Mouse (Mus musculus) liver, embryonic 11.5 days (tissue): ENCODE results near the gene Gm21983. TPM values are rescaled to one million over a fixed set of nuclear protein-coding genes. Genes with fewer than 3 reads are reported as not detected.

ENCODE experiments used
- ATAC-seq: fragments of 200-750 bp; cut with Nextera tagmentation; replicated peaks from 2 replicates; pipeline ENCODE4 v1.8.0; 2017; ENCODE audit warnings: moderate number of reproducible peaks, mild to moderate bottlenecking, moderate TSS enrichment, moderate library complexity; ENCODE audit not compliant: low FRiP score
- DNase-seq: peaks from one replicate; pipeline ENCODE4 v3.0.0-alpha.2; 2017; ENCODE audit warnings: low spot score
- H3K27ac ChIP-seq: fragments of 300-500 bp; sonication (generic); 2 replicates; pipeline ENCODE4 v1.5.1; 2014; ENCODE audit warnings: mild to moderate bottlenecking, low read depth, low read length, control low read depth
- H3K27me3 ChIP-seq: fragments of 300-500 bp; sonication (generic); replicated peaks from 2 replicates; pipeline ENCODE4 v1.6.1; 2014; ENCODE audit warnings: low read length, mixed read lengths; ENCODE audit not compliant: control insufficient read depth, insufficient read depth
- H3K36me3 ChIP-seq: fragments of 300-500 bp; sonication (generic); 2 replicates; pipeline ENCODE4 v1.6.1; 2014; ENCODE audit warnings: mild to moderate bottlenecking, low read length, moderate library complexity, mixed read lengths; ENCODE audit not compliant: control insufficient read depth, insufficient read depth
- H3K4me1 ChIP-seq: fragments of 300-500 bp; sonication (generic); replicated peaks from 2 replicates; pipeline ENCODE4 v1.6.1; 2014; ENCODE audit warnings: low read length, mixed read lengths; ENCODE audit not compliant: control insufficient read depth, insufficient read depth
- H3K4me2 ChIP-seq: fragments of 300-500 bp; sonication (generic); 2 replicates; pipeline ENCODE4 v1.6.1; 2014; ENCODE audit warnings: mild to moderate bottlenecking, control low read depth, moderate library complexity
- H3K4me3 ChIP-seq: fragments of 300-500 bp; sonication (generic); 2 replicates; pipeline ENCODE4 v1.5.1; 2014; ENCODE audit warnings: low read depth, low read length, control low read depth
- H3K9ac ChIP-seq: fragments of 300-500 bp; sonication (generic); 2 replicates; pipeline ENCODE4 v1.6.1; 2014; ENCODE audit warnings: low read depth, low read length, control low read depth
- H3K9me3 ChIP-seq: fragments of 300-500 bp; sonication (generic); 2 replicates; pipeline ENCODE4 v1.6.1; 2016; ENCODE audit warnings: low read length, inconsistent platforms, mixed read lengths; ENCODE audit not compliant: control insufficient read depth
- WGBS: fragments of 180-500 bp; shearing (Covaris S2); extraction: QIAGEN DNeasy Blood & Tissue Kit; methylation state at CpG from one replicate; pipeline ENCODE4 v1.1.7; 2014; 5-methylcytosine and 5-hydroxymethylcytosine counted together
- polyA plus RNA-seq: library from polyadenylated mRNA; unstranded; fragments of >200 nt; fragmentation: Nextera tagmentation; extraction: Ambion mirVana; gene quantifications from 2 replicates; pipeline ENCODE4 v1.2.1, GENCODE M21; 2014

The Gm21983 gene
- polyA plus RNA-seq, 1 experiment from 2014 or later = not detected

- 69% methylated on average over 11 of the region's 11 CpGs for WGBS
- no peak overlapping the region for H3K4me2 ChIP-seq
- H3K9me3 ChIP-seq = no peaks in the 10 kb centered on the region
- DNase-seq (no peak), ATAC-seq (peak; percentile 48)
- peaks cover 3% of the 10 kb centered on the region; the same call in 1 of the 2 replicates for H3K36me3 ChIP-seq
- H3K4me1 ChIP-seq = peaks cover 25% of the 10 kb centered on the region
- no peaks in the 10 kb centered on the region for H3K27me3 ChIP-seq
- H3K9ac ChIP-seq = no peak overlapping the region
- no peak overlapping the region for H3K4me3 ChIP-seq
- H3K27ac ChIP-seq = no peak overlapping the region
Observed at GRCm38 (mm10) chr7:27219937-27220336, 39.1 kb upstream of the Gm21983 start.

DNA sequence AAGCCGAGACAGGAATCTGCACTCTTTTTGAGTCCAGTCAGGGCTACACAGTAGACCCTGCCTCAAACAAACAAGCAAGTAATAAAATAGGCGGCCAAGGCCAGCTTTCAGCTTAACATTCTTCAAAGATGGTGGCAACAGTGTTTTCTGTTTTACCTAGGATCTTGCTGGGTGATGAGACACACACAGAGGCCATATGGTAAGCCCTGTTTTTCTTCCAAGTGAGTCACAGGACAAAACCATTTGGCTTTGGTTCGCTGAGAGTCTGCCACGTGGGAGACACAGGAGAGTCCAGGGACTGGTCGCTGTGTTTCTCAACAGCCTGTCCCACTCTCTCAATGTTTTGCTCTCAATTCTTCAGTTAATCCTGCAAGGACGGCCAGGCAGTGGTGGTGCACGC is 37.7 kb upstream of the Gm21983 start:
- H3K4me3 ChIP-seq = no peak overlapping the region
- no peak overlapping the region for H3K9ac ChIP-seq
- H3K9me3 ChIP-seq = no peaks in the 10 kb centered on the region
- ATAC-seq (no peak), DNase-seq (no peak)
- peaks cover 3% of the 10 kb centered on the region; the same call in 1 of the 2 replicates for H3K36me3 ChIP-seq
- no peaks in the 10 kb centered on the region for H3K27me3 ChIP-seq
- H3K27ac ChIP-seq = no peak overlapping the region
- 83% methylated on average over 7 of the region's 7 CpGs for WGBS
- H3K4me1 ChIP-seq = peaks cover 19% of the 10 kb centered on the region
- no peak overlapping the region for H3K4me2 ChIP-seq

- H3K4me1 ChIP-seq = no peaks in the 10 kb centered on the region
- ATAC-seq (no peak), DNase-seq (no peak)
- H3K4me3 ChIP-seq = no peak overlapping the region
- no peak overlapping the region for H3K9ac ChIP-seq
- peaks cover 16% of the 10 kb centered on the region; the same call in 1 of the 2 replicates for H3K36me3 ChIP-seq
- H3K4me2 ChIP-seq = no peak overlapping the region
- no peaks in the 10 kb centered on the region for H3K9me3 ChIP-seq
- H3K27ac ChIP-seq = no peak overlapping the region
- WGBS = 83% methylated on average over 2 of the region's 2 CpGs
- H3K27me3 ChIP-seq = no peaks in the 10 kb centered on the region
Observed at GRCm38 (mm10) chr7:27212626-27213025, 31.7 kb upstream of the Gm21983 start.

DNA sequence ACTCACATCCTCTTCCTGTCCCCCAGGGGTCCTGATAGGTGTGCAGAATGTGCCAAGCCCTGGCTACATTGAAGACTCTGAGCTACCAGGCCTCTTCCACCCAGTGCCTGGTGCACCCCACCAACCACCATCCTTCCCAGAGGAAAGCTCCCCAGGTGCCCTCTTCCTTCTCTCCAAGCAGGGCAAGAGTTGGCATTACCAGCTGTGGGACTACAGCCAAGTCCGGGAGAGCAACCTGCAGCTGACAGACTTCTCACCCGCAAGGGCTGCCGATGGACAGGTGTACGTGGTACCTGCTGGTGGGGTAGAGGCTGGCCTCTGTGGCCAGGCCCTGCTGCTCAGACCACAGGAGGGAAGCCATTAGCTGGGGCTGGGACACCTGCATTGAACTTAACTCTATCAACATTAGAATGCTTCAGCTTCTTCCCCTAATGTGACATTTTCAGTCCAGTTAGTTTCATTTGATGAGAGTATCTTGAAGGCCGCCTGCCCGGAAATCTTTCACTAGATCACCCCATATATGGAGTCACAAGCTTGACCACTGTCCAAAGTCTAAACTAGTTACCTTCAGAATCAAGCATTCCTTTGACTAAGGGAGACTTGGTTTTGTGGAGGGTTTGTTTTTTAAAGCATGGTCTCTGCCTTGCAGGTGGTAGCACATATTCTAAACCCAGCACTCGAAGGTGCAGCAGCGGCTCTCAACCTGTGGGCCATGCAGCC is 23.0 kb upstream of the Gm21983 start:
- Histone ChIP-seq H3K9ac (no peak overlapping the region), H3K4me3 (no peak overlapping the region), H3K36me3 (0 out of 2 replicates have a peak, but pooled peaks cover 4% of the 10 kb centered on the region), H3K27ac (no peak overlapping the region), H3K4me2 (no peak overlapping the region), H3K9me3 (no peaks in the 10 kb centered on the region), H3K4me1 (no peaks in the 10 kb centered on the region), H3K27me3 (no peaks in the 10 kb centered on the region)
- ATAC-seq (no peak), DNase-seq (no peak)
- WGBS = 94% methylated on average over 8 of the region's 8 CpGs

- H3K4me2 ChIP-seq = no peak overlapping the region
- peaks cover 8% of the 10 kb centered on the region; the same call in 1 of the 2 replicates for H3K36me3 ChIP-seq
- H3K9ac ChIP-seq = no peak overlapping the region
- no peaks in the 10 kb centered on the region for H3K9me3 ChIP-seq
- no peak overlapping the region for H3K4me3 ChIP-seq
- WGBS = 96% methylated on average over 8 of the region's 8 CpGs
- no peak for DNase-seq
- no peaks in the 10 kb centered on the region for H3K27me3 ChIP-seq
- no peak overlapping the region for H3K27ac ChIP-seq
- ATAC-seq = no peak
- peaks cover 19% of the 10 kb centered on the region for H3K4me1 ChIP-seq
Observed at GRCm38 (mm10) chr7:27198779-27199178, 17.9 kb upstream of the Gm21983 start.

GRCm38 (mm10) chr7:27198355-27198754 is 17.5 kb upstream of the Gm21983 start:
- Histone ChIP-seq H3K4me2 (no peak overlapping the region), H3K9me3 (no peaks in the 10 kb centered on the region), H3K4me3 (no peak overlapping the region), H3K27me3 (no peaks in the 10 kb centered on the region), H3K27ac (no peak overlapping the region), H3K36me3 (peaks cover 9% of the 10 kb centered on the region; the same call in 1 of the 2 replicates), H3K4me1 (peaks cover 19% of the 10 kb centered on the region), H3K9ac (no peak overlapping the region)
- no peak for DNase-seq
- no peak for ATAC-seq

- 92% methylated on average over 8 of the region's 8 CpGs for WGBS
- no peak overlapping the region for H3K4me2 ChIP-seq
- H3K27ac ChIP-seq = no peak overlapping the region; the same call in 1 of the 2 replicates
- no peak overlapping the region; the same call in 1 of the 2 replicates for H3K9ac ChIP-seq
- no peaks in the 10 kb centered on the region for H3K27me3 ChIP-seq
- H3K9me3 ChIP-seq = no peaks in the 10 kb centered on the region
- H3K4me1 ChIP-seq = peaks cover 19% of the 10 kb centered on the region
- no peak overlapping the region for H3K4me3 ChIP-seq
- DNase-seq (no peak), ATAC-seq (no peak)
- H3K36me3 ChIP-seq = peaks cover 14% of the 10 kb centered on the region
Observed at GRCm38 (mm10) chr7:27197634-27198033, 16.7 kb upstream of the Gm21983 start.

- no peaks in the 10 kb centered on the region for H3K9me3 ChIP-seq
- 81% methylated on average over 3 of the region's 3 CpGs for WGBS
- DNase-seq (no peak), ATAC-seq (no peak)
- no peak overlapping the region for H3K27ac ChIP-seq
- H3K4me1 ChIP-seq = peaks cover 19% of the 10 kb centered on the region
- 0 out of 2 replicates have a peak overlapping the region, but pooled peaks have one; percentile 78 for H3K4me3 ChIP-seq
- H3K9ac ChIP-seq = no peak overlapping the region; the same call in 1 of the 2 replicates
- no peaks in the 10 kb centered on the region for H3K27me3 ChIP-seq
- H3K36me3 ChIP-seq = peaks cover 19% of the 10 kb centered on the region
- no peak overlapping the region for H3K4me2 ChIP-seq
Observed at GRCm38 (mm10) chr7:27197136-27197535, 16.2 kb upstream of the Gm21983 start.
